Mouse (Mus musculus) frontal cortex, postnatal 14 days (tissue): ENCODE results near the gene Gpx8.

Source experiments
- DNase-seq, 2 experiments: peaks; one replicate each; pipeline ENCODE4 v3.0.0; 2022; ENCODE audit warnings: low spot score in 2 of 2

The Gpx8 gene

DNA sequence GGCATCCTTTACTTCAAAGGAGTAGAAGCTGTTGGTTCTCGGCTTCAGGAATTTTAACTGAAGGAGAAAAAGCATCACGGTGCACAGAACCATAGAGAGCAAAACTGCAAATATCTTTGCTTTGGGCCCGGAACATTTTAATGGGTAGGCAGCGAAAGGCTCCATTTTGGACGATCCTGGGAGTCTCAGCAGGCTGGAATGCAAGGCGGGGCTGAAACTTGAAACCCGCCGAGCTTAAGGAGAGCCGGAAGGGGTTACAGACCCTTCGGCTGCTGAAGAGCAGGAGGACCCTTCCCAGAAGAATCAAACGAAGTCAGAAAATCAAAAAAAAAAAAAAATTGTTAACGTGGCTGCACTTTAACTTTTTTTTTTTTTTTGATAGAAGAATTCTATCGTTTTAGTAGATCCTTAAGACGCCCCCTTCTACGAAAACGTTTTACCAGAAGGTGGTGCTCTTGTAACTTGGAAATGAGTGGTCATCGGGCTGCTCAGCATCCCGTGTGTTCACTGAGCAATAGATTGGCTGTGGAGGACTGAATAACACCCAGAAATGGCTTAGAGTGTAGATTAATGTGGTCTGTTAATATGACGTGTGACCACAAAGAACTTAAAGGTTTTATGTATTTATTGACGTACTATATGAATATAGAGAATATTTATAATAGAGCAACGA, at the start of gene Gpx8:
TSS of gene Gpx8 (minus strand) at position 200 of the 673 bp plus-strand sequence.
- peak in 1 of 2 experiments; percentile 8 for DNase-seq

DNA sequence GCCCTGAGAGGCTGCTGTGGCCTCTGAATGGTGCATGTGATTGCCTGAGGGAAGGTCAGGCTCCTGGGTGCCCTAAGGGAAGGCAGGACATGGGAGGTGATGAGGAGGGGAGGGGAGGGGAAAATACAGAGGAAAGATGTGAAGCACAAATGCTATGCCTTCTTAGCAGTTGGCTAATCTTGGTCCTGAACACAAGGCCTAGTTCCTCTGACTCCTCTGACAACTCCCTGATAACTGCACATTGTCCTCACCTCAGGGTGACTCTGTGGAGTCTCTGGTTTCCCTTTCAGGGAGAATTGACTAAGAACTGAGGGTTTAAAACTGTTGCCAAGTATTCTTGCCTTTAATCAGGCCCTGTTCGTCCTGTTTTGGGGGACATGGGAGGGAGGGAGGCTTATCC, 48.4 kb upstream of the Gpx8 start:
- no peak for DNase-seq

DNA sequence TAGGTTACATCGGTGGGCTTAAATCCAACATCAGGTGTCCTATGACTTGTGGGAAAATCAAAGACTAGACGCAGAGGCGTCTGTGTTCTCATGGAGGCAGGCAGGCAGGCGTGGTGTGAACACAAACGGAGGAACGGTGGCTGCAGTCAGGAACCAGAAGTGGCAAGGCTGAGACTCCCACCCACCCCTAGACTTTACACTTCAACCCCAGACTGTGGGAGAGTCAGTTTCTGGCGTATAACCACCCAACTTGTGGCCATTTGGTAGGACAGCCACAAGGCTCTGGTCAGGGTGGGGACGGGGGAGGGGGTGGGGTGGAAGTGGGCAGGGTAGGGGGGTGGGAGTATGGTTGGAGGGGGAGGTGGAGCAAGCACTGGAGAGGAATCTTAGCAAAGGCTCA, 44.3 kb upstream of the Gpx8 start:
- DNase-seq, result no peak

DNA sequence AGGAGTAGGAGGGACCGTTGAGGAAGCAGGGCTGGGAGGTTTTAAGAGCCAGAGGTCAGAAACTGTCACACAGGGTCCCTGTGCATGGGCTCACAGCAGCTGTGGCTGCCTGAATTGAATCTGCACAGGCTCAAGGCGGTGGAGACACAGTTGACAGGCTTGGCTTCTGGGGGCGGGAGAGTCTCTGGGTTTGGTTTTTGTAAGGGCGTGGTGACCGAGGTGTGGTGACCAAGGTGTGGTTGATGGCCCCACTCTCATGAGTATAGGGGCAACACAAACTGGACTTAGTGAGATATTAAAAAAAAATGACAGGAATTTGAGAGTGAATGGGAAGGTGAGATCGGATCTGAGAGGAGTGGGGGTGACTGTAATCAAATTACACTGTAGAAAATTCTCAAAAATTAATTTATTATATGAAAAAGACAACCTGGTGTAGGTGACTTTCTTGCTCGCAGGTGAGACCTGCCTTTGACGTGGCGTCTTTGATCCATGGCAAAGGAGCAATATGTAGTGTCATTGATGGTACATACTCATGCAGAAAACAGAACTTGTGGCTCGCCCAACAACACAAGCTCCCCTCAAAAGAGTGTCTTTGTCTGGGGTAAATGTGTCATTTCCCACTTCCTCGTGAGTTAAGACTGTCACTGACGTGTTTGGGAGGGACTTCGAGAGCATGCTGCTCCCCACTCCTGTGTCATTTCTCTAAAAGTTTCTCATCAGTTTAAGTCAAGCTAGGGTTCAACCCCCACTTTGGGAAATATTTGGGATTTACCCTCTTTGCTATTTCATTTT, 41.2 kb upstream of the Gpx8 start:
- DNase-seq, result no peak

DNA sequence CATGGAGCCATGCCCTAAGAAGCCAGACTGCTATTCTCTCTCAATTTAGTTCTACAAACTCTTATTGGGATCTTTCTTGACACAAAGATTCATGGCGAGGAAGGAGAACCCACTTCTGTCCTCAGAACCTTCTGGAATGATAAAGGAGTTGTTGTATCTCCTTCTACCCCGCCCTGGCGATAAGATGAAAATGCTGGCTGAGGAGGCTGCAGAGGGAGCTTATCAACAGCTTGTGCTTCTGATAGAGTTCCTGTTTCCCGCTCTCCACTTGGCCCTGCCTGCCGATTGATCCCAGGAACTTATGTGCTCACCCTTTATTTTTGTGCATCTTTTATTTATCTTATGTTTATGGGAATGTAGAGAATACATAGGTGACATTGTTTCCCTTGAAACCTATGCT, 38.5 kb upstream of the Gpx8 start:
- no peak for DNase-seq

DNA sequence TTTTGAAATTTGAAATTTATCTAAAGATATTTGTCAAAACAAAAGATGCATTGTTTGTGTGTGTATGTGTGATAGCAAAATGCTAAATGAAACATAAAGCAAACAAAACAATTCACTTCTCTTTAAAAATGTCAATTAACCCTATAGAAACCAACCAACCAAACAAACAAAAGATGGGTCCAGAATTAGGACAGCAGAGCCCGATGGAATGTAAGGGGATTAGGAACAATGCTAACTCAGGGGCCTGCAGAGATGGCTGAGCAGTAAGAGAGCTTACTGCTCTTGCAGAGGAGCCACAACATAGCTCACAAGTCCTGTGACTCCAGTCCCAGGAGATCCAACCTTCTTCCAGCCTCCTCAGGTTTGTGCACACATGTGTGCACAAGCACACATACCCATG, 35.9 kb upstream of the Gpx8 start:
- DNase-seq, result no peak

DNA sequence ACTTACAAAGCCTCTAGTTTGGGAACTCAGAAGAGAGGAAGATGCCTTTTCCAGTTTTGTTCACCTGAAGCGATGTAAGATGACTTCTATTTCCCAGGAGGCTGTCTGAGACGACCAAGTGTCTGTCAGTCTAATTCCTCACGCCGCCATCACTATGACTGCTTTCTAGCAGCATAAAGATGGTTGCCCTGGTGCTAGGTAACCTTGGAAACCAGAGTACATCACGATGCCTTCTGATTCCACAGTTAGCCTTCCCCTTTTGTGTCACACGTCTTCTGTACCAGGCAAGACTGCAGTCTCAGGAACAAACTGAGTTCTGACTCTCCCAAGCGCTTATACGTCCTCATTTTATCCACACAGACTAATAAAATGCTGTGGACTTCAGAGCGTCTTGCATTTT, 32.8 kb upstream of the Gpx8 start:
- DNase-seq, result no peak

DNA sequence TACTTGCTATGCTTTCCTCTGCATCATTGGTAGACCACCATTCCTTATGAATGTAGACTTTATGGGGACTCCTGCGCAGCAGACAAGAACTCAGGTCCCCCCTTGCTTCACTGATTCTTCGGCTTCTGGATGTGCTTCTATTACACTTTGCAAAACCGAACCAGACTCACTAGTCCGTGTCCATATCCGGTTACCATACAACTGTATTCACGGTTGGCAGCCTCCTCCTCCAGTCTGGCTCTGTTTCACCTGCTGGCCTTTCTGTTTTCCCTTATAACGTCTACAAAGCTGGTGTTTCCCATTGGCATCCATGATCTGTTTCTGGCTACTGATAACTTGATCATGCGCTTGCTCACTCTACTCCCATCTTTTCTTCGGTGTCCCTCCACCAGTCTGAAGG, 18.3 kb upstream of the Gpx8 start:
- DNase-seq, result no peak

DNA sequence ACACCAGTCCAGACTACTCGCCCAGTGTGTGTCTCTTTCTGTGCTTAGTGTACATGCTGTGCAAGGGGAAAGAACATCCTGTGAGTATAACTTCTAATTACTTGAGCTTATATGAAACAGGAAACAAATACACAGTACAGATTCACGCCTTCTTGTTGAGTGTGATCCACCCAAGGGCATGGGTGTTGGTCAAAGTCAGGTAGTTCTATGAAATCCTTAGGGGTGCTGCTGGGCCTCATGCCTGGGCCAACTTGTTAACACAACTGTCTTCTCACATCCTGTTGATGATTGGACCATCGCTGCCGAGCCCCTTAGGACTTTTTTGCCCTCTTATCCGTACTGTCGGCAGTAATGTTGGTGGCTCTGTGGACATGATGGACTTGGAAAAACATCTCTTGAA, 15.5 kb upstream of the Gpx8 start:
- no peak for DNase-seq

DNA sequence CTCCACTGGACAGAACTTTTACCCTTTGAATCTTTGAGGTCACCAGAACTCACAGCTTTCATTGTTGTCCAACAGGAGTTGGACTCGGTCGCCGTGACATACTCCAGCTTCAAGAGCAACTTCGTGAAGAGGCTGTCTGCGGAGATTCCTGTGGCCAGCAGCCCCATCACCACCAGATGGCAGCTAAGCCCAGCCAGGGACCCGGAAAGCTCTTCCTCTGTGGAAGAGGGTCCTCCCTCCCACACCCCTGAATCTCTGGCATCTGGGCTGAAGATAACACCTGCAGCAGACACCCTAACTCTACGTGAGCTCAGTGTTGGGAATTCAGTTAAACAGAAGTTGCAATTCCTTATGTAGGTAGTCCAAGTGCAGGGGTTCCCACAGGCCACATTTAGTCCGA, 9.6 kb upstream of the Gpx8 start:
- no peak for DNase-seq

DNA sequence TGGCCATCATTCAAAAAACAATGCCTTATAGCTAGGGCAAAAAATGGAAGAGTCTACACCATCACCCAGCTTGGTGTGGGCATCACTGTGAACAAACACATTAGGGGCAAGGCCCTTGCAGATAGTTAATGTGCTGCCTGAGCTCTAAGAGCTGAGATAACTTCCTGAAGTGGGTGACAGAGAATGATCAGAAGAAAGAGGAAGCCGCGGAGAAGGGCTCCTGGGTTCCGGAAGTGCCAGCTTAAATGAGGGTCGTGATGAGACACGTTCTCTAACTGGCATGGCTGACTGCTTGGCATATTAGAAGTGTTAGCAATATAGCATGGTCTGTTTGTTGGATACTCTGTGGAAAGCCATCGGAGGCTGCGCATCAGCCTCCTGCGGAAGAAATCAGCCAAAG, 8.0 kb upstream of the Gpx8 start:
- no peak for DNase-seq

DNA sequence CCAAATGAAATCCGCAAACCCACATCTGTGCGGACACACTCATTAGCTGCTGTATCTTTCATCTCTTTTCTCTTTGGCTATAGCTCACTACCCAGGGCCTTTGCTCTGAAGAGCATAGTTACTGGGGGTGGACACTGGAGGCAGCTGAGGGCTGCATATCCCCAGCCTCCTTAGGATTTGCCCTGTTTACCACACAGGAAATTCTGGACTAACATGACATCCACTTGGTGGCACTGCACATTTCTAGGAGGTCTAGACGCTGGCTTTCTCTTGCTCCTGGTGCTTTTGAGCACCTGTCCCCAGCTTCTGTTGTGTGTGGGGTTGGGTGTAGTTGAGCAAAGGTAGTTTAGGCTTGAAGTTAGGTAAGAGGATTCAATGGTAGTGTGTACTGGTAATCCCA, 1.4 kb upstream of the Gpx8 start:
- DNase-seq, result no peak

DNA sequence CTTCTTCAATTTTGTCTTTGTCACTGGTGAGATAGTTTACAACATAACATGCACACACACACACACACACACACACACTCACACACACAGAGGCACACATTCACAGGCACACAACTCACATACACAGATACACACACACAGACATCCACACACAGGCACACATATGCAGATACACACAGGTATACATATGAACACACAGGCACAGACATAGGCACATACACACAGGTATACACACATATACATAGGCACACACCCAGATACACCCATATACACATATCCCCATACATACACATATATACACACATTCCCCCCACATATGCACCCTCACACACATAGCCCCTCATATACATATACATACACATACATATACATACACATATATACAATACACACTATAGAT, 808 bp upstream of the Gpx8 start:
- DNase-seq, result no peak

DNA sequence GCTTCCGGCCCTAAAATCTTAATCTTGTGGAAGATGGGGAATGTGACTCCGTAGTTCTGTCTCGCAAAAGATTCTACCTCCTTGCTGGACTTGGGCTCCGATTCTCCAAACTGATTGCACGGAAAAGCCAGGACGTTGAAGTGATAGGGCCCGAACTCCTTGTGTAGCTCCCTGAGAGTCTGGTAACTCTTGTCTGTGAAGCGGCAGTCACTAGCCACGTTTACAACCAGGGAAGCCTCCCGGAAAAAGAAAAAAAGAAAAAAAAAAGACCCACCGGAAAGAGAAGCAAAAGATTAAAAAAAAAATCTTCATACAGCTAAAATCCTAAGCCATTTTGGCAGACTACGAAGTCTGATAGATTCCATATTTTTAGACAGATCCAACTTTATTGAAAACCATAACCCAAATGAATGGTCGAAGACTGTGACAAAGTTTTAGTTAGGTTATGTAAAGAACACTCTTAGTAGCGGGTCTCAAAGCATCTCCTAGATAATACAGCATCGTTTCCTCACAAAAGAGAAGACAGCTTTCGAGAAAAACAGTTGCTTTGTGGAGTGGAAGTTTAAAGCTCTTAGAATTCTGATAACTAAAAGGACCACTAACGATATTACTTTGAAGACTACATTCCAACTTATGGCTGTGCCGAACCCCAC, 626 bp downstream of the Gpx8 start:
- DNase-seq, result no peak

DNA sequence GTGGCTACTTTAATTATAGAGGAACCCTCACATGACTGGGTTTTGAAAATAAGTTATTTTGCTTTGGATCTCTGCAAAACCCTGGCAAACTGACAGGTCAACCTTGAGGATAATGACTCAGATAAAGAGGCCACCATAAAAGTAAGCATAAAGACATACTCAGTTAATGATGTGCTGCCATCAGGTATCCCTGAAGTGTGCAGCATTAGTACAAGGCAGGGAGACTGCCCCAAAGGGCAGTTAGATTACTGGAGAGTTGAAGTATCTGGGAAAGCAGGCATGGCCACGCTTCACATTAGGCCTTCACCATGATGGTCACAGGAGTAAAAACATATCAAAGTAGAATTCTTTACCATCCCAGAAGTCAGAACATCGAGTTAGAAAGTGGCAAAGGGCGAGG, 1.3 kb downstream of the Gpx8 start:
- DNase-seq, result no peak

DNA sequence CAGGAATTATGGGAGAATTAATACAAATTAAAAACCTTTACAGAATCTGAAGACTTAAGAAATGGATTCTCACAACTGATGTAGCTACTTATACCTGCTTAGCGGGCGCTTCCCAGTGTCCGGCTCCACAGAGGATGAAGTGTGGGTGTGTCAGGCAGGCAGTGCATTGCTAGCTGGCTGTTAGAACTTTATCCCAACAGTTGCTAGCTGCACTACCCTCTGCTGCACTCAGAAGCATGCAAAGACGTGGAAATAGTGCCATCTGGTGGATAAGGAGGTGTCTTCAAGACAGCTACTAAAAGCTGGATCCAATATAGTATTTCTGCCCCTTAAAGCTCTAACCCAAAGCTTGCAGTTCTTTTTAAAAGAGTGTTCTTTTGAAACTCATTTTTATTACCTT, 10.4 kb downstream of the Gpx8 start:
- peak; percentile 31 to 59 for DNase-seq

DNA sequence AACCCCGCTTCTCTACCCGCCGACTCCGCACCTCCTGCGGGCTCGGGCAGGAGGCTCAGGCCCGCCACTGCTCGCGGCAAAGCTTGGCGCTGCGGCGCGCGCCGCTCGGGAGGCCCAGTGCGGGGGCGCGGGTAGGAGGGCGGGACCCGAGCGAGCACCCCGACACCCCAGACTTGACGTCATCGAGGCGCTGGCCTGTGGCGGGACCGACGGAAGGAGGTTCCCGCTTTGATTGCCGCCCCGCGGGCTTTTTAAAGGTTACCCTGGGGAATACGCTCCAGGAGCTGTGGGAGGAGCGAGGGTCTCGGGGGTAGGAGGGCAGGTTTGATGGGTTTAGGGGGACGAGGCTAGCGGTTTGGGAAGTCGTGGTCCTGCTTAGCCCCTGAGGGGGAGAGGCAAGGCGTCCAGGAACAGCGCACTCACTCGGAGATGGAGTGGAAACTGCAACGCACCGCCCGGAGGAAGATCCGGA, 11.2 kb downstream of the Gpx8 start, which contains the start of gene Cdc20b:
TSS of gene Cdc20b (plus strand) at position 162 of the 472 bp plus-strand sequence.
- DNase-seq, result peak; percentile 10 to 25

DNA sequence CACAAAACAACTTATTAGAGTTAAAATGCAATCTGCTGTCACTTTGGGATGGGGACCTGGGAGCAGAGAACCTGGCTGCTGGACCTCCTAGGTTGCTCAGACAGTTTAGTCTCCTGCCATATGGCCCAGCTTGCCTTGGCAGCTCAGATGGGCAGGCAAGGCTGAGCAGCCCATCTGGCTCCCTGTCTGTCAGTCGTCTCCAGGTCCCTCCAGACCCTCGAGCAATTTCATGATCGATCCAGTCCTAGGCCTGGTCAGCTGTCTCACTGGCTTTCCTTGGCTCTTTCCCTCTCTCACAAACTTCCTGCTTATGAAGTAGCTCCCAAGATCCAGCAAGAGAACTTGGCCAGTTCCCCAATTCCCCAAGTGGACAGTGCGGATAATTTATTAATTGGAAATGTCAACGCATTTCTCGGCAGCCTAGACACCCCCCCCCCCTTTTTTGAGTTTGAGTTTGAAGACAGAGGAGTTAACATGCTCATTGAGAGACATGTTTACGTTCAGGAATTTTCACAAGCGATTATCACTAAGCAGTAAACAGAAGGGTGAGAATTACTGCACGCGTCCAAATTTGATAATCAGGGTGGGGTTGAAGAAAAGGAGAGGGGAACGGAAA, 11.8 kb downstream of the Gpx8 start:
- DNase-seq, result no peak

DNA sequence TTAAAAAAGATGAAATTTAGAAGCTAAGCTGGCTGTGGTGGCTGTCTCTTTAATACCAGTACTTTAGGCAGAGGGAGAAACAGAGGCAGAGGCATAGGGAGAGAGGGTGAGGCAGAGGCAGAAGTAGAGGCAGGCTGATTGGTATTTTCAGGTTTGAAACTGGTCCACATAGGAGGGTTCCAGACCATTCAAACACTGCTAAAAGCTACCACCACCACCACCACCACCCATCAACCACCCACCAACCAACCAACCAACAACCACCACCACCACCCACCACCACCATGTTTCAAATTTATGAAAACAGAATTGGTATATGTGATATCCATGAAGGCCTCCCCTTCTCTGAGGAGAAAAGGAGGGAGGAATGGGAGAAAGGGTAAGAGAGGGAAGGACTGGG, 13.4 kb downstream of the Gpx8 start:
- no peak for DNase-seq

DNA sequence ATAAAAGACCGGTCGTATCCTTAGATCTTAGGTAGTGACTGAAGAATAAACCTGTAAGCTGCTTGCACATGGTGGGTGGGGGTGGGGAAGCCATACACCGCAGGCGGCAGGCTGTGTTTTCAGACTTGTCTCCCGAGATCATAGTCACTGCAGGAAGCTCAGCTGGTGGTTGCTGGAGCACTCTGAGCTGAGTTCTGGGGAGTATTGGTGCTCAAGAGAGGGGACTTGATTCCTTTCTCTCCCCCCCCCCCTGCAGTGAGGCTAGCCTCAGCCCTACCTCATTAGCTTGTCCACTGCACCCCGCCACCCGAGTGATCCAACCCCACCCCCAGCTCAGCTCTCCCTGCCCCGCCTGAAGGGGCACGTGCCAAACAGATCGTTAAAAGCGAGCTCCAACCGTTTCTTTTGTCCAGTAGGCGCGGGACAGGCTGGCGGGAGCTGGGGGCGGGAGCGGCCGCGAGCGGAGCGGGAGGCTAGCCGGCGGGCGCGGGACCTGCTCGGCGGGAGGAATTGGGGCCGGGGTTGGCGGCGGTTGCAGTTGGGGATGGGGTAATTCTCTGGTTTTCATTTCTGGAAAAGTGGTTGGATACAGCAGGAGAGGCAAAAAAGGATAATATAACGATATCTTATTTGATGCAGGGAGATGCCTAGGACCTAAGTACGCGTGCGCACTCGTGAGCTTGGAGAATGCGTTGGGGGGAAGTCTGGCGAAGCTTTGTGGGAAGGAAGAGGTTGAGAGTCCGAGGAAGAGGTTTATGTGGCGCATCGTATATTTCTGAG, 14.2 kb downstream of the Gpx8 start:
- no peak for DNase-seq

DNA sequence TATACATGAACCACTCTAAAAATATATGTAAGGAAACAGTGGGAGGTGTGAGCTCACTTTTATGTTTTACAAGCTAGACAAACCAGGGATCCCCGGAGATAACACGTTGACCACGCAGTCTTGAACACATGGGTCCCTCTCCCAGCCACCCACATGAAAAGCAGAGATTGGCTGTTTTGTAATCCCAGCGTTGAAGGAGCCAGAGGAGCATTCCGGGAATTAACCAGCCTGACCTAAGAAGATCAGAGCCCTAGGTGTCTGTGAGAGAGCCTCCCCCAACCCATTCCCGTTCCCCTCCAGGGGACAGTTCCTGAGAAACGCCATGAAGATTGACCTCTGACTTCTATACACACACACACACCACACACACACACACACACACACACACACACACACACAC, 14.9 kb downstream of the Gpx8 start:
- DNase-seq, result no peak
